Mouse (Mus musculus) heart, adult 2 months (tissue): ENCODE results near the gene Atp11a.

ENCODE experiments used
- CTCF ChIP-seq: fragments of 200-600 bp; IDR thresholded peaks from 2 replicates; pipeline ENCODE4 v1.8.1; 2022; ENCODE audit warnings: antibody characterized with exemption, mild to moderate bottlenecking, moderate library complexity
- POLR2A ChIP-seq: fragments of 200-500 bp; IDR thresholded peaks from 2 replicates; pipeline ENCODE4 v1.6.1; 2011; ENCODE audit warnings: mild to moderate bottlenecking, low read depth, low read length, control low read depth; ENCODE audit not compliant: insufficient read depth

DNA sequence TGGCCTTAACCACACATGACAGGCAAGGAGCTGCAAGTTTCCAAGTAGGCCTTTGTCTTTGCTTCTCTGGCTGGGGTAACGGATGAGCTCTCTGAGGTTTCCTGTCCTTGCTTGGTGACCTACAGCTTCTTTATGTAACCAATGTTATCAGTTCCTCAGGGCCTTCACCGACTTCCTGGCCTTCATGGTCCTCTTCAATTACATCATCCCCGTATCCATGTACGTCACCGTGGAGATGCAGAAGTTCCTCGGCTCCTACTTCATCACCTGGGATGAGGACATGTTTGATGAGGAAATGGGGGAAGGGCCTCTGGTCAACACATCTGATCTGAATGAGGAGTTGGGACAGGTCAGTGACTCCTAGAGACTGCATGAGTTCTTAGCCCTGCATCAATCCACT lies 71.5 kb downstream of the Atp11a start:
- no peak for TF ChIP-seq CTCF
- TF ChIP-seq POLR2A, result no peak
